8 mouse cellular contexts compared by ENCODE assay signal in genomic region chr8:105257318-105258114, GRCm38 (mm10). TPM values are rescaled to one million over a fixed set of nuclear protein-coding genes. Genes with fewer than 3 reads are reported as not detected.
"Had no signal": no experiment of that assay in that cellular context is flagged by ENCODE, and none has a peak within 500 bp of the region (broad histone marks: within the 10 kb centered on the region; RNA-seq: fewer than 3 reads in every experiment).

No protein-coding gene starts in this region.

- DNase-seq: kidney, adult 11 months; kidney, adult 9 months; kidney, postnatal 4 days; retina, postnatal 1 day; right cerebral cortex, postnatal 4 days; spleen, adult 18-20 months; thymus, postnatal 36 days had no signal

RNA-seq across cellular contexts. Expression of gene Hsf4, which starts 12.1 kb away (rescaled TPM):
- total RNA-seq: megakaryocyte-erythroid progenitor cell, adult 5-6 weeks had no signal

RNA-seq across cellular contexts. Expression of gene Nol3, which starts 18.4 kb away (rescaled TPM):
- total RNA-seq: megakaryocyte-erythroid progenitor cell, adult 5-6 weeks had no signal
